Mouse (Mus musculus) small intestine, adult 2 months (tissue): ENCODE results near the gene Cldn13.

Experiments used
- CTCF ChIP-seq: fragments of 200-500 bp; IDR thresholded peaks from 2 replicates; pipeline ENCODE4 v1.5.1; 2012; ENCODE audit warnings: low read depth, mild to moderate bottlenecking, control low read depth, inconsistent platforms, low read length, moderate library complexity, mixed read lengths; ENCODE audit not compliant: insufficient replicate concordance, insufficient read length; ENCODE audit errors: extremely low read depth
- POLR2A ChIP-seq: fragments of 200-500 bp; IDR thresholded peaks from 2 replicates; pipeline ENCODE4 v1.6.1; 2012; ENCODE audit warnings: low read depth, mild to moderate bottlenecking, control low read depth, inconsistent platforms, low read length, moderate library complexity

DNA sequence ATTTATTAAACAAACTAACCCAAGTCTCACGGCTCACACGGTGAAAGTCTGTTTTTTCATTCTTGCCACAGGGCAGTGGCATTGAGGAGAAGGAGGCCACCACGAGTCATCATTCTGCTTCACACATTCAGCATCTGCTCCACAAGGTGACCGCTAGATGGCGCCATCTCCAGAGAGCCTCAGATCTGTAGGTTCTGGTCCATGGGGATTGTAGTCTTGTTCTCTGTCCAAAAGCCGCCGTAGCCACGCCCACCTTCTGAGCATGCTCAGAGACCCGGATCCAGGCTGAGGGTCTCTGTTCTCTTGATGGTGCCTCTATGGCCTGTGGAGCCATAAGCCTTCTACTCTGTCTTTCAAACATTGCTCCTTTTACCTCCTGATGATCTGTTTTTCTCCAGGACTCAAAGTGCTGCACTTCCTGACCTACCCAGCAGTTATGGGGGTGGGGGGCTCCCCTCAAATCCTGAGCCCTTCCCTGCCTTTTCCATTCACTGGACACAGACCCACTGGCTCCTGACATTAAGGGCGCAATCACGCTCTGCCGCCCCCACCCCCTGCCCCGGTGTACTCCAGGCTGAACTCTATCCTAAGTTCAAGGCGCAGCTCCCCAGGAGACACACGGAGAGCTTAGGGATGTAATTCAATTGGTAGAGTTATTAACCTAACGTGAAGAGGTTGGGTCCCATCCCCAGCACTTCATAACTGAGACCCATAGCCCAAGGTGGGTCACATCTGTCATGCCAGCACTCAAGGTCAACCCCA lies 2.9 kb upstream of the Cldn13 start:
- TF ChIP-seq CTCF (peak; percentile 73; the same call in 1 of the 2 replicates), POLR2A (no peak)
